Mouse (Mus musculus) stomach, postnatal 0 days (tissue): ENCODE measurements at regions not wholly inside any gene's neighbourhood (a gene's known extent, or its start where the extent isn't known, plus 50 kb on each side); places are given as distances from the start of the nearest gene placed in this dataset.

ENCODE experiments used
- CTCF ChIP-seq: IDR thresholded peaks from 2 replicates; pipeline ENCODE4 v1.5.1; 2016; ENCODE audit warnings: antibody characterized with exemption, low read depth, mild to moderate bottlenecking, moderate library complexity
- EP300 ChIP-seq: optimal IDR thresholded peaks from 2 replicates; pipeline ENCODE3; 2016; ENCODE audit warnings: antibody characterized with exemption

- TF ChIP-seq CTCF = no peak
- TF ChIP-seq EP300 = no peak
Measured at GRCm38 (mm10) chr1:190027536-190027935, 105.4 kb upstream of the Smyd2 start.
